Mouse (Mus musculus) cerebellum, adult 11 months (tissue): ENCODE results near the gene Zdhhc5.
"Not testable (repeated sequence)": the region's sequence is repeated elsewhere in the genome, so short reads cannot be mapped to it uniquely, and the experiment has no call there.

Experiments
- DNase-seq: peaks from one replicate; pipeline ENCODE4 v3.0.0; 2022

The Zdhhc5 gene

DNA sequence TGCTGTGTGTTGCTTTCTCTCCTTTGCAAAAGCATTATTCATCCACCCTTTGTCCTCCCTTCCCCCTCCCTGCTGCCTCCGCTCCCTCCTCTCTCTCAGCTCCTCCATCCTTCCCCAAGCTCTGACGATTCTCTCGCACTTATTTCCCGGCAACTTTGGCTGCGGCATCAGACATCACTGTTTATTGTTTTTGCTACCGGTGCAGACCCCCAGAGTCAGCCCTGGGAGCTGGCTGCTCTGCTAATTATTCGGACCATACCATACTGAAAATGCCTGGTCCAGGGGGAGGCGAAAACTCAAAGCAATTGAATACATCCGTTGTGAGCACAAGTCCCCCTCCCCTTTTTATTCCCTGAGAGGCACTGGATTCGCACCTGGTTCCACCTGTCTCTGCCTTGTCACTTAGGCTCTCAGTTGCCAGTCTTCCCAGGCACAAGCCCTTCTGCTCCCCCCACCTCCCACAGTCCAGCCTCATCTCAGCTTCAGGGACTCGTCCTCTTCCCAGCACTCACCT is 19.4 kb upstream of the Zdhhc5 start:
- DNase-seq, result no peak

DNA sequence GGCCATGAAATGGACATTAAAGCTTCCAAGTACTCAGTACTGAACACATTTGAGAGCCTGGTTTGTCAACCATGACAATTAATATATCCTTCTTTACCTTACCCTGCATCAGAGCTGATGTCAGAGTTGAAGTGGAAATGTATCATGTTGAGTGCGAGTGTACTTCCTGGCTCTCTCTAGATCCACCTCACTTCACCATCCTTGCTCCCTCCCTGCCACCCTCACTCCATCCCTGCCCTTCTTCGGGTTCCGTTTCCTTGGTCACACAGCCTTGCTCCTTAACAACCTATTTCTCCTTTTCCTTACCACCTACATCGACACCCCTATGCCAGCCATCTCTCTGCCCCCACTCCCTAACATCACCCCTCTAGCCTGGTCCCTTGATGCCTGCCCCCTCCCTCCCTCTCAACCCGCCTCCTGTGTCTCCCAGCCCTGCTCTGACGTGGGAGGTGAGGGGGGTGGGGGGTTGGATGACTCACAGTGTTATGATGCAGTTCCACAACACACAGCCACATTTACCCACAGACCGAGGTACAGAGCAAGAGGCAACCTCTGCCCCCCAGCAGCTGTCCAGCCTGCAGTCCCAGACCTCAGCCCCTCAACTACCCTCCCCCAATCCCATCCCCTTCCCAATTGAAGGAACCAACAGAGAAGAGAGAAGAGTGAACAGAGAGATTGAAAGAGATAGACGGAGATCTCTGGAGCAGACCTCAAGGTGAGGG is 18.8 kb upstream of the Zdhhc5 start, which contains the start of gene Ypel4:
Gene Ypel4 (plus strand): TSS at position 480 of the 722 bp plus-strand sequence.
- DNase-seq, result peak; percentile 81

DNA sequence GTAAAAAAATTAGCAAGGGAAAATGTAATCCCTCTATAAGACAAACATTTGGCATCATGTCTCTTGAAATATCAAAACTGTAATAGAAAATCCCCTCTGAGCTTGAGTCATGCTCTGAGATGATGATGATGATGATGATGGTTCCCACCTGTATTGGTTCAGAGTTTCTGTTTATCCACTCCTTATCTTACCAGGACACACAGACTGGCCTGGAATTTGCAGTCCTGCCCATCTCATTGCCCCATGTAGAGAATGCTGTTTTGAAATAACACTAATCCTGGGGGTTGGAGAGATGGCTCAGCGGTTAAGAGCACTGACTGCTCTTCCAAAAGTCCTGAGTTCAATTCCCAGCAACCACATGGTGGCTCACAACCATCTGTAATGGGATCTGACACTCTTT is 17.4 kb upstream of the Zdhhc5 start:
- DNase-seq, result no peak

DNA sequence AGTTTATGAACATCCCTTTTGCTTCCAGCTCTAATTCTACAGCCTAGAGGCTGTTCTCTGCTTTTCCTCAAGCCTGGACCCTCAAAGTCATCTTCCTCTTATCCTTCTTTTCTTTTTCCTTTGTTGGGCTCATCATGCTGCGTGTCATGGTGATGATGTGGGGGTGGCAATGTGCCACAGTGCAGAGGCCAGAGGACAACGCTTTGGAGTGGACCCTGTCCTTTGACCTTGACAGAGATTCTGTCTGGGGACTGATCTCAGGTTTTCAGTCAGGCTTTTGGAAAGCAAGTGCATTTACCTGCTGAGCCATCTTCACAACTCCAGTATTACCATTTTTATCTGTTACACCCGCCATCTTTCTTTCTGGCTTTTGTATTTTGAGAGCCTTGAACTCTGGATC is 16.2 kb upstream of the Zdhhc5 start:
- DNase-seq, result no peak

DNA sequence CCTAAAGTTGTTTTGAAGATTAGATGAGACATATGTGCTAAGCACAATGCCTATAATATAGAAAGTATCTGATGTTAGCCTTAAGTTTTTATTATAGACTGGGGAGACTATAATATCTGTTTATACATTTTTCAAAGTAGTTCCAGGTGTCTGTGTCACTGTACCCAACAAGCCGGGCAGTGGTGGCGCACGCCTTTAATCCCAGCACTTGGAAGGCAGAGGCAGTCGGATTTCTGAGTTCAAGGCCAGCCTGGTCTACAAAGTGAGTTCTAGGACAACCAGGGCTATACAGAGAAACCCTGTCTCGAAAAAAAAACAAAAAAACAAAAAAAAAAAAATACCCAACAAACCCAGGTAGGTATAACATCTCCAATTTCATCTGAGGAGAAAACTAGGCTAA is 13.2 kb upstream of the Zdhhc5 start:
- DNase-seq, result not testable (repeated sequence)

DNA sequence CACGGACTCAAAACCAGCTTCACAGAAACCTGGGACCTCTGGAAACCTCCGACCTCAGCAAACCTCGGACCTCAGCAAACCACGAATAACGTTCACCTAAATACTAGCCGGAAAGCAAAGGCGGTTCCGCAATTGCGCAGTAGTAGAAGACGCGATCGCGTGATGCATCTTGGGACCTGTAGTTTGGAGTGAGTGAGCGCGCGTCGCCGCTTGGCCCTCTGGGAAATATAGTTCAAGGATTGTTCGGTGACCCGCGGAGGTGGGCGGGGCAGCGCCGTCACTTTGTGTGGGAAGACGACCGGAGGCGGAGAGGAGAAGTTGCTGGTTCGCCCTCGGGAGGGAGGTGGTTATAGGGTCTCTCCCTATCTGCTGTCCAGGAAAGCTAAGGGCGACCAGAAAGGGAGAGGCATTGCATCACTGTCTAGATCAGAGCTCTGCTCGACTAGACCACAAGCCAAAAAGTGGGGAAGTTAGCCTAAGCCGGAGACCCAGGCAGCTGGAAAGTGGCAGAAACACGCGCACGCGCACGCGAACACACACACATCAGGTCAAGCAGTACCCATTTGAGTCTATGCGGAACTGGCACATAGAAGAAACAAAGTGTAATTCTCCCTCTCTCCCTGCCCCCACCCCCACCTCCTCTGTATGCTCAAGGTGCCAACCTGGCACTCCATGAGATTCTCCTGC is 12.3 kb upstream of the Zdhhc5 start, which contains the start of gene Clp1:
Gene Clp1 (minus strand): TSS at position 179 of the 687 bp plus-strand sequence.
- peak; percentile 93 for DNase-seq

DNA sequence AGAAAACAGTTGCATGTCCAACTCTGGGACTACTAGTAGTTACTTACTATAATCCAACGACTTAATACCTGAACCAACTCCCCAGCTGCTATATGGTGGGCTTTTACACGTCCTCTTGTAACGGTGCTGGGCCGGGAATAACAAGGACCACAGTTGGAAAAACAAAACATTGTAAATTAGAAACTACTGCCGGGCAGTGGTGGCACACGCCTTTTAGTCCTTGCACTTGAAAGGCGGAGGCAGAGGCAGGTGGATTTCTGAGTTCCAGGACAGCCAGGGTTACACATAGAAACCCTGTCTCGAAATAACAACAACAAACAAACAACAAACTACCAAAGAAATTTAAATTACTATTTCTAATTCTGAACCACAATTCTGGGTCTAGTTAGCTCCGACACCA is 11.7 kb upstream of the Zdhhc5 start:
- no peak for DNase-seq

DNA sequence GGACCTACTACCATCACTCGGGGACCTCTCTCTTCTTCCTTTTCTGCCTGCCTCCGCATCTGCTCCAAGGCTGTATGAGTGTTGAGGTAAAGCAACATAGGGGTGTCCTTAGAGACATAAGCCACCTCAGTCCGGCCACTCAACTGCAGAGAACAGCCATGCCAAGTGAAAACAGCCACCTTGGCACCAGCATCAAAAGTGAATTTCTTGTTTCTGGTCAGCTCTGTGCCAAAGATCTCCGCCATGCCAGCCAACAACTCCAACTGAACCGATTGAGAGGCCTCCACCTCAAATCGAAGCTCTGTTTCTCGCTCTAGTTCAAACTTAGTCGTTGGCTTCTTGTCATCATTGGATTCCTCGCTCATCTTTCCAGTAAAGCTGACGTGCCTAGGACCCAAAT is 10.8 kb upstream of the Zdhhc5 start:
- DNase-seq, result no peak

DNA sequence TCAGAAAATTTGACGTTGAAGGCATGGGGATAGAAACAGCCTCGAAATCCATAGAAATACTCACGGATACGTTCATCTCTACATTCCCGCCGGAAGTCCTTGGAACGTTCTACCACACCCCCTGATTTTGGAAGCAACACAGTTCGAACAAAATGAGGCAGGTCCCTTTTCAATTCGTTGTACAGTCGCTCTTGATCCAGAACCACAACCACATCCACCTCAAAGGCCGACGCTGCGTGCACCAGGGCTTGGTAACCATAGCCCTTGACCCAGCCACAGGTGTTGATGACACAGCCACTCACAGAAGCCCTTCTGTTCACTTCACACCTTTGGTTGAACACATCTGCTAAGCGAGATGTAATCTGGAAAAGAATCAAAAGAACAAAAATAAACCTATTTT is 8.9 kb upstream of the Zdhhc5 start:
- DNase-seq, result no peak

DNA sequence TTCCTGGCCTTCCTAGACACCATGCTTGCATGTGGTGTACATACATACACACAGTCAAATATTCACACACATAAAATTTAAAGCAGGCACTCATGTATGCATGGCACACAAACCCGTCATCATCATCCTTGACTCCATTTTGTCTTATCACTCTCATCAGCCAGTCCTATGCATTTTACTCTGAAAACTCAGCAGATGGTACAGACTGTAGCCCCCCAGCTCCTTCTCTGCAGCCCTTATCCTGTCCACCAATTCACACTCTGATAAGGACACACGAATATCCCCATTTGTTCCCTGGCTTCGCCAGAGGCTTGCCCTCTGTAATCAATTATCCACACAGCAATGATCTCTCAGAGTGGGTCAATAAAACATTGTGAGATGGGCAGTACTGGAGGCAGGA is 6.2 kb upstream of the Zdhhc5 start:
- no peak for DNase-seq

DNA sequence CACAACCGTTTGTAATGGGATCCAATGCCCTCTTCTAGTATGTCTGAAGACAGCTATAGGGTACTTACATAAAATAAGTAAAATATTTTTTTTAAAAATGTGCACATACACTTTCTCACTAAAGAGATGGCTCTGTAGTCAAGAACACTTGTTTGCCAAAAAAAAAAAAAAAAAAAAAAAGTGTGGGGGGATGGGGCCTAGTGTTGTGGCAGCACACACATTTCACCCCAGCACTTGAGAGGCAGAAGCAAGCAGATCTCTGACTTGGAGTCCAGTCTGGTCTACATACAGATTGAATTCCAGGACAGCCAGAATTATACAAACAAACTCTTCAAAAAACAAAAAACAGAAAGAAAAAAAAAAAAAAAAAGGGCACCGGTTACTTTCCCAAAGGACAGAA is 5.7 kb upstream of the Zdhhc5 start:
- no peak for DNase-seq

DNA sequence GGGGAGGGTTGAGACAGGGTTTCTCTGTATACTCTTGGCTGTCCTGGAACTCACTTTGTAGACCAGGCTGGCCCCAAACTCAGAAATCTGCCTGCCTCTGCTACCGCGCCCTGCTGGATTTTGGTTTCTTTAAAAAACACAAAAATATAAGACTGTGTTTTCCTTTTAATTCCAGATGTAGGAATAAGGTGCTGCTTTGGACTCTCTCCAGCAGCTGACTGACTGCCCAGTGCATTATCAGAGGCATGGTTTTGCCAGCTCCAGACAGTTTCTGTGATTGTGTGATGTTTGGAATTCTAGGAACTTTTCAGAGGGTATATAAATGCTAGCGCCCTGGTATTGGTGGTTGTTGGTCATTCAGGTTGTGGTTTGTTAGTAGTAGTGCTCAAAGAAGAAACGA is 2.4 kb upstream of the Zdhhc5 start:
- DNase-seq, result no peak

DNA sequence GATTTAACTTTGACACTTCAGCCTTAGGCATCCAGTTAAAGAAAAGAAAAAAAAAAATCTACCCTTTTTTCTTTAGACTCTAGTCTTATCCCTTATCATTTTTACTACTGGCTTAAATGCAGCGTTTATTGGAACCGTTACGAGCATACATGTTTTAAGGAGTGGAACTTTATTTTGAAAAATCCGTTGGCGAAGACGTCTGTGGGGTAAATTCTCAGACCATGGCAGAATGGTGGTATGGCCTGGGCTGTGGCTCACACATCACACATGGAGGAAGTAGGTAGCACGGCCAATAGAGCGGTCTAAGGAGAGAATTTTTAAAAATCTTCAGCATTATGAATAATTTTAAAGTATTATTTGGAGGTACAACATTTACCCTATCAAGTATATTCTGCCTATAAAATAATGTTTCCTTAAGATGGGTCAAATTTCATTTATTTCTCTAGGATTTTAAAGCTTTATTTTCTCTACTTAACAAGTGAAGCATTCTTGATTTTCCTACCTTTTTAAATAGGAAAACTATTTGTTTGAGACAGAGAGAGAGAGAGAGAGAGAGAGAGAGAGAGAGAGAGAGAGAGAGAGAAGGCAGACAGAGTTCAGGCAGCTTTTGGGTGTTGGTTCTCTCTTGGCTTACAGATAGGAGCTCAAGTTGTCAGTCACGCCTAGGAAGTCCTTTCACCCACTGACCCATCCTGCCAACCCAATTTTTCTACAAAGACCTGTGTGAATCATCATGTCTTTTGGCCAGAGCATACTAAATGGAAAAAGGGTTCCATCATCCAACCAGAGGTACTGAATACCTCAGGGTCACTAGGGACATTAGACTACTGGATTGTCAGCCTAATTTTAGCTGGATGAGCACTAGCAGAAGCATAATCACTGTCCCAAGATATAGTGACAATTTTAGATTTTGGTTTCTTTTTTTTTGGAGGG is 1.7 kb upstream of the Zdhhc5 start:
- no peak for DNase-seq

DNA sequence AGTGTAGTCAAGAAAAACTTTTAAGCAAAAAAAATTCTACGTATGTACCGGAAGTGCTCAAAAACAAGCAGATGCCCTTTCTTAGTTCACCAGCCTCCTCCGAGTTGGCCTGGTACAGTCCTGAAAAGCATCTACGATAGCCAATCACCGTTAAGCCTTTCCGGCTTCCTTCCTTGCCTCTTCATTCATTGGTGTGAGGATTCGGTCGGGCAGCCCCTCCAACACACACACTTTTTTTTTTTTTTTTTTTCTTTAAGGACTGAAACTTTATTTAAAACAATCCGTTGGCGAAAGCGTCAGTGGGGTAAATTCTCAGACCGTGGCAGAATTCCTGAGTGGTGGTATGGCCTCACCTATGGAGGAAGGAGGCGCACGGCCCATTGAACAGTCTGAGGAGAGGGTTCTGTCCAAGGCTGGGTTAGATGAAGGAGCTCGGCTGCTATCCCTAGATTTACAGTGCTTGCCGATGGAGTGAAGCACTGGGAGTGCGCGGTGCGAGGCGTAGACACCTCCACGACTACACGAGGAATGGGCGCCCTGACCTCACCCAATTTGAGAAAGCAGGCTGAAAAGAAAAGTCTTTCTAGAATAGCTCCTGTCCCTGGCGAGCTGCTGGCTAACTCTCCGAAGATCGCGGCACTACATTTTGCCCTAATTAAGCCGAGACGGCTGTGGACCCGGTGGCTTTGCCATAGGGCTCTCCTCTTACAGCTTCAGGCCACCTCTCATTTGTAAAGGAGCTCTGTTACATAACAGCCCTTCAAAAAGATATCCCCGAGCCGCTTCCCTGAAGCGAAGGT is 782 bp upstream of the Zdhhc5 start:
- DNase-seq, result peak; percentile 68

DNA sequence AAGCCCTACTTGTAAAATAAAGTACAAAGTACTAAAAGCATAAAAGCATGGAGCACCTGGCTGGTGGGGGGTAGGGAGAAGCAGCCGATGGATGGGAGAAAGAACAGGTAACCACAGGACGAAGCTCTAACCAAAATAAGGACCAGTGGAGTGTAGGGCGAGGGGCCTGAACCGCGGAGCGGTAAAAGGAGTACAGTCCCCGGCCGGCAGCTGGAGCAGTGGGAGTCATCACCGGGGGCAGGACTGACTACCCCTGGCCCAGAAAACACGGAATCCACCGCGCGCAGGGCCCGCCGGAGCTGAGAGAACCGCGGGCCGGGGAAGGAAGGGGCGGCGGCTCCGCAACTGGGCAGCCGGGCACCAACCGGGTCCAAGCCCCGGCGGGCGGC is 564 bp downstream of the Zdhhc5 start:
- no peak for DNase-seq

DNA sequence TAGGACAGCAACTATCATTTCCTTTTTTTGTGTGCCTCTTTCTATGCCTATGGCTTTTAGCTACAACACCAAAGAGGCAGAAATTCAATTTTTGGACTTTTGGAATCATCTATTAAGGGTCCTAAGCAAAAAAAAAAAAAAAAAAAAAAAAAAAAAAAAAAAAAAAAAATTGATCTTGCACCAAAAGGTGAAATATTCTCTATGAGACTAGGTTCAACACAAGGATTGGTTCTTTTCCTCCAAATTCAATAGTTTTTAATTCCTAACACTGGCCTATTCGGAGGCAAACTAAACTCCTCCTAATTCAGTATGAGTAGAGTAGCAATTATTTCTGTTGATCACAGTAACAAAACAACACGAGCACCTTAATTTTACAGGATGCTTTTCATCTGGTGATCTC is 3.1 kb downstream of the Zdhhc5 start:
- no peak for DNase-seq

DNA sequence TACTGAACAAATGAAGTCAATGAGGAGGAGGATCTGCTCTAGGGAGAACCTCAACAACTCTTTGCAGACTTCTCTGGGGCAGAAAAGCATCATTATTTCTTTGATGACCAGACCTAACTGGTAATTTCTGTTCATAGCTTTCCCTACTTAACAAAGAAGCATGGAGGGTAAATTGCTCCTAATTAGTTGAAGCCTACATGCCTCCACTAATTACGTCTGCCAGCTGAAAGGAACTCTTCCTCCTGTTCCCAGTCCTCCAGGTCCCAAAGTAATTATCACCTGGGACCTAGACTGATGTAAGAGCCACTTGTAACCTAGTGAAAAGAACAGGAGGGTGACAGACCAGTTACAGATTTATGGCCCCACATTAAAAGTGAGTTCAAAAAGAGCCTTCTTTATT is 7.5 kb downstream of the Zdhhc5 start:
- no peak for DNase-seq

DNA sequence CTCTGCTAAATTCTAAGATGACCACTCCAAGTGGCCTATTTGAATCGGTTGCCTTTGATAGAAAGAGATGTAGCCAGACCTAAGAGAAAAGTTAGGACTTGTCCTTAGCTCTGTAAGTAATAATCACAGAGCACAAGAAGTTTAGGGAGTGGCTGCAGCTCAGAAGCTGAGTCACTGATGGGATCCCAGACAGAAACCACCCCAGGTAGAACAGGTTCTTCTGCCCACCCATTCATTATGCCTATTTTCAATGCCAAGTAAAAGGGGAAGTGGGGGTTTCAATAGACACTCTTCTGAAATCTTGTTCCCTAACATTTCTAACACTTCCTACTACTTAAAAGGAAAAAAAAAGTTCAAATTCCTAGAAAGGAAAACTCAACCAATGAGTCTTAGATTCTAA is 9.7 kb downstream of the Zdhhc5 start:
- no peak for DNase-seq

DNA sequence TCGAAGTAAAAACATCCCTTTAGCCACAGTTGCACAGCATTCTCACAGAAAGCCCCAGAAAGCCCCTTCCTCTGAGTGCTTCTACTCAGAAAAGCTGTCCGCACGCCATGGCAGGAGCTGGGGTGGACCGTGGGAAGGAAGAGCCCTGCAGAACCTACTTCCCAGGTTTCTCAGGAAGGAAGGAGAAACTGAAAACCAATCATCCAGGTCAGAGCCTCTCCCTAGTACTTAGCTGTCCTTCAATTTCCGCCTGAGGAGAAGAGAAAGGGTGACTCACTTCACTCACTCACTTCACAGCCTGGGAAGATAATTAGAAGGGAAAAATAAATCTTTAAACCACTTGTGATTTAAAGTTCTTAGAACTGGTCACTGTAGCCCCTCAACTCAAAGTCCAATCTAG is 10.7 kb downstream of the Zdhhc5 start:
- DNase-seq, result no peak

DNA sequence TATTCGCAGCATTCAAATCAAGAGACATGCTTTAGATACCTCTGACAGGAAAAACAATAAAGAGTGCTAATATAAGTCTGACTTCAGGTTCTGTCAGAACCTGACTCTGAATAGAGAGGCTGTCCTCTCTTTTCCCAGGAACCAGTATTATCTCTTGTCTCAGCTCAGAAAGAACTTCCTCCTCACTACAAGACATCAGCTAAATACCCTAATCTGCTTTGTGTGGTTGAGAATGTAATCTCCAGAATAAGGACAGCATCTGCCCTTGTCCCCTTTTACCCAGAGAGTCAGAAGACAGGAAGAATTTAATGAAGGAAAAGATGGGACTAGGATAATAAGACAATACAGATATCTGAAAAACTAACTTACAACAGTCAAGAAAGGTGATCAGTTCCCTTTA is 11.5 kb downstream of the Zdhhc5 start:
- no peak for DNase-seq

DNA sequence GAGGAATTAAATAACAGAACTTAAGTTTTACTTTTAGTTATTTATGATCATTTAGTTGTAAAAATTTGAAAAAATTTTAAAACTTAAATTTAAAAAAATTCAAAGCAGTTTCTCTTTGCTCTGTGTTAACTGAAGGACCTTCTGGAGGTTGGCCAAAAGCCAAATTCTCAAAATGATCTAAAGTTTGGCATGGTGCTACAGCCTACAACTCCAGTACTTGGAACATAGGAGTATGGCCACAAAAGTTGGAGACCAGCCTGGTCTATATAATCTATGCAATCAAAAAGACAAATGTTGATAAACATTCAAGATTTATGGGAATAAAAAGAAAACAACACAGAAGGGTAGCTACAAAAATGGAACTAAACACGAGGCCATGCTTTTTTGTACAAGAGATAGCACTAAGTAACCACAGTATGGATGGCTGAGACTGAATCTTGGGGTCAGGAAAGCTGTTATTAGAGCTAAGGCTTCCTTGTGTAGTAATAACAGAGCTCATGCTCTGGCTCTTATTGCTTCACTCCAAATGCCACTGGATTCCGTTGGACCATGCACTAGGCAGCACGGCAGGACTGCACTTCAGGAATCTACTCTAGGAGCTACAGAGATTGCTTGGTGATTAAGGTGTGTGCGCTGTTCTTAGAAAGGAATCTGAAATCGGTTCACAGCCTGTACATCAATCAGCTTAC is 19.8 kb downstream of the Zdhhc5 start:
- no peak for DNase-seq

DNA sequence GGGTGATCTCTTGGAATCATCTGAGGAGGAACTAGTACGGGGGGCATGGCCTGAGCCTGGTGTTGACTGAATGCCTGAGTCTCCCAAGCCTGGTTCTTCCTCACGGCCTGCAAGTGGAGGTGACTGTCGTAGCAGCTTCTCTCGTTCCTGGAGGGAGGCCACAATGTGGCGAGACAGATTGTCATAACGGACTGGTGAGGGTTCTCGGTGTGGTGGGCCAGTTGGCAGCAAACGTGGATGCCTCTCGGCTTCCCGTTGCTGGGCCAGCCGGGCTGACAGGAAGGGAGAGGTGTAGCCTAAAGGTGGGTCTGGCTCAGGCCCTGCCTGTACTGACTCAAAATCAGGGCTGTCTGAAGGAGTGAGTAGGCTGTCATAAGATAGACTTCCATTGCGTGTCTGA is 24.9 kb downstream of the Zdhhc5 start:
- peak; percentile 24 for DNase-seq
